Mouse (Mus musculus) G1E (cell line): ENCODE data around the gene Zbed5.
A peak's percentile ranks its signal among the peaks of the same experiment; 100 is the strongest.

Experiments
- CTCF ChIP-seq: IDR thresholded peaks from 2 replicates; pipeline ENCODE4 v1.5.1; 2012; ENCODE audit warnings: low read depth, low read length, inconsistent platforms, mixed read lengths
- GATA1 ChIP-seq: IDR thresholded peaks from 2 replicates; pipeline ENCODE4 v1.6.1; 2012; ENCODE audit warnings: borderline replicate concordance, low read length, inconsistent platforms, mixed read lengths
- POLR2AphosphoS5 ChIP-seq: IDR thresholded peaks from 2 replicates; pipeline ENCODE4 v1.6.1; 2012; ENCODE audit warnings: low read depth, low read length, inconsistent platforms; ENCODE audit not compliant: insufficient replicate concordance

DNA sequence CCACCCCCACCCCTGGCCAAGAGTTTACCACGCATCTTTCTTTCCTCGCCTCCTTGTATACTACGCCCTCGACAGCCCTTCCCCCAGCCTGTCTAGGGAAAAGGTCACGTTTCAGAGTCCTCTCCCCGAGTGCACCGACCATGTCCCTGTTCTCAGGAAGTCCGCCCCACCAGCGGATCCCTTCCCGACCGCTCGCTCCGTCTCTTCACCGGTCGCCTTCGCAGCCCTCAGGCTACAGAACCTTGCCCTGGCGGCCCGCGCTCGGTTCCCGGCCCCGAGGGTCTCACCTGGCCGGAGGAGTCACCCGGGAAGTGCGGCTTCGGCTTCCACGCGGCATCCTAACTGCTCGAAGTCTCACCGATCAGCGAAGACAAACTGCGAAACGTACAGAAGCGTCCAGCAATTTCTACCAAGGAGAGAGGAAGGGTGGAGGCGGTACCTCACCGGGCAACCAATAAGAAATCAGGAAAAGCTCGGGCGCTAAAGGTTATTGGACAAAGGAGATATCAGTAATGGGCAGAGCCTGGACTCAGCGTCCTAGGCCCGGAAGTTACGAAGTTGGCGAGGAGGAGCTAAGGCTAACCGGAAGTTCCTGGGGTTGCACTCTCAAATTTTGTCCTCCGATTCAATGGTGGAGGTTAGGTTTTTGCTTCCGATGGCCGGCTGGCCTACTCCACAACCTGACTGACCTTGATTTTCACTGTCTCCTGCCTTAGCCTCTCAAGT lies 8.4 kb upstream of the Zbed5 start, which contains the start of gene Chchd2:
- no peak for TF ChIP-seq CTCF
- no peak for TF ChIP-seq GATA1
- peak; percentile 87; the same call in 1 of the 2 replicates for TF ChIP-seq POLR2AphosphoS5
